Mouse (Mus musculus) left cerebral cortex, adult 2 months (tissue): ENCODE results near the gene 8030411F24Rik. TPM values are rescaled to one million over a fixed set of nuclear protein-coding genes. Genes with fewer than 3 reads are reported as not detected.

ENCODE experiments used
- DNase-seq, 2 experiments: peaks; one replicate each; pipeline ENCODE4 v3.0.0; 2021 to 2022; ENCODE audit warnings: low spot score in 2 of 2, mixed read lengths in 1 of 2; ENCODE audit errors: extremely low spot score in 1 of 2
- H3K27ac ChIP-seq: fragments of 200-600 bp; 2 replicates; pipeline ENCODE4 v1.8.1; 2022
- H3K4me3 ChIP-seq: fragments of 200-600 bp; 2 replicates; pipeline ENCODE4 v1.8.1; 2022
- CTCF ChIP-seq: fragments of 200-600 bp; IDR thresholded peaks from 2 replicates; pipeline ENCODE4 v1.8.1; 2022; ENCODE audit warnings: antibody characterized with exemption, mild to moderate bottlenecking, moderate library complexity
- intact Hi-C: fragments of 180-260 bp; cut with DNase I; formaldehyde crosslinking; loops from one replicate; pipeline ENCODE4 v1.15.1; 2025
- total RNA-seq, 2 experiments: library from RNA; stranded (reverse); gene quantifications; 2 replicates each; pipeline ENCODE4 v1.2.3; 2021

8030411F24Rik gene
- total RNA-seq, 2 experiments from 2014 or later, result not detected

- intact Hi-C loops, result no loop called here
- no peak for DNase-seq
- H3K4me3 ChIP-seq, result no peak within 1 kb of the TSS
- TF ChIP-seq CTCF, result no peak
- no peak within 1 kb of the TSS for H3K27ac ChIP-seq
These were observed 16.7 kb downstream of the 8030411F24Rik start, which contains the start of gene Cst8 for GRCm38 (mm10) chr2:148798485-148798884. TSS of gene Cst8 (plus strand) at chr2:148798785.

- no peak overlapping the region for H3K4me3 ChIP-seq
- TF ChIP-seq CTCF, result no peak
- H3K27ac ChIP-seq, result no peak overlapping the region
- intact Hi-C loops, result no loop called here
- DNase-seq, result no peak
These were observed 19.7 kb downstream of the 8030411F24Rik start for GRCm38 (mm10) chr2:148801491-148801921.

DNA sequence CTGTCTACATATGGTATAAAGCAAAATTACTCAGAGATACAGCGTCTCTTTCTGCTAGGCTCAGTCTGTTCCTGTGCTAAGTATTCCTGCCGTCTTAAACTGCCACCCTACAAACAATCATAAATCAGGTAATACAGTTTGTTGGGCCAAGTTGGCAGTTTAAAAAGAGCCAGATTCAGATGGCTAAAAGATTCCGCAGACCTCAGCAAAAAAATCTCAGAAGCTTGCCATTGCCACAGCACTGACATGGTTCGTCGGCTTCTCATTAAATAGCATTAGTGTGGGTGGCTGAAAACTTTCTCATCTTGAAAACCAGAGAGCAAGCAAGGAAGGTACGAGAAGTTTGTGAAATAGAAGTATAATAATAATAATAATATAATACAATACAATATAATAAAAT lies 24.9 kb downstream of the 8030411F24Rik start:
- intact Hi-C loops, result no loop called here
- TF ChIP-seq CTCF, result no peak
- H3K4me3 ChIP-seq, result no peak overlapping the region
- H3K27ac ChIP-seq, result no peak overlapping the region
- no peak for DNase-seq

DNA sequence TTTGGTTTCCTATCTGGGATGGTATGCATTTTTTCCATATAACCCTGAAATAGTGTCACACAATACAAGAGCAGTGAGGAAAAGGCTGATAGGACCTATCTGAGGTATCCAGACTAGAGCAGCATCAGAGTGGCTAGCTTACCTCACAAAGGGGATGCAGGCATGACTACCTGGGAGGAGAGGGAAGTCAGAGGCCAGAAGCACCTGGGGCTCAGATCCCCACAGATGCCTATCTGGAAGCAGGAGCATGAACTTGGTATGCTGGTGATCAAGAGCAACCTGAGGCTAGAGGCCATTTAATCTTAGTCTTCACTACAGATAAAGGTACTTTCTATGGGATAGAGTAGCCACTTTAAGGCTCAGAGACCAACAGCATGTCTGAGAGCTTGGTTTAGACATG lies 38.1 kb downstream of the 8030411F24Rik start, which contains the start of gene Cst13:
TSS of gene Cst13 (plus strand) at position 173 of the 400 bp plus-strand sequence.
- H3K4me3 ChIP-seq, result no peak within 1 kb of the TSS
- DNase-seq, result no peak
- no peak for TF ChIP-seq CTCF
- H3K27ac ChIP-seq, result no peak within 1 kb of the TSS
- intact Hi-C loops, result no loop called here

DNA sequence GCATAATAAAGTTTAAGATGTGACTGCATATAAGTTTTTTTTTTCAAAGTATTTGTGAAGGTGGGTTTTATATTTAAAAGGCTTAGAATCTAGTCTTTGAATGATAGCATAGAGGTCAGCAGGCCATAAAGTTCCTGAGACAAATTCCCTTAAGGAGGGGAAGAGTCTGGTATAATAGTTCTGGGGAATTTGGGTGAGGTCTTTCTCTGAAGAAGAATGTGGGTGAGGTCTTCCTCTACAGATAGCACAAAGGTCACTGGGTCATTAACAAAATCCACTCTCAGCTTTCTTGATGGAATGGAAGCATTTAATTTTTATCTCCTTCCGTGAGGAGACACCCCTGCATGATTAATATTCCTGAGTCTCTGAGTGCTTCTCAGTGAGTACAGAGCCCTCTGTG lies 44.2 kb downstream of the 8030411F24Rik start:
- no peak overlapping the region for H3K4me3 ChIP-seq
- DNase-seq, result no peak
- H3K27ac ChIP-seq, result no peak overlapping the region
- no peak for TF ChIP-seq CTCF
- intact Hi-C loops, result no loop called here

GRCm38 (mm10) chr2:148834912-148835311 lies 53.1 kb downstream of the 8030411F24Rik start, which contains the start of gene Cst9:
TSS of gene Cst9 (plus strand) at chr2:148835147.
- TF ChIP-seq CTCF, result no peak
- intact Hi-C loops, result no loop called here
- Histone ChIP-seq H3K27ac (no peak within 1 kb of the TSS), H3K4me3 (no peak within 1 kb of the TSS)
- no peak for DNase-seq

Other genes starting within 250 kb of the 8030411F24Rik start
- gene Nxt1, start 109.4 kb upstream of the 8030411F24Rik start, total RNA-seq, result 10 to 100 TPM; 11.7 to 12.0 TPM
- 10 to 100 TPM; 29.0 to 30.0 TPM for gene Gzf1, start 101.0 kb upstream of the 8030411F24Rik start, total RNA-seq
- gene Napb, start 49.5 kb upstream of the 8030411F24Rik start, total RNA-seq, result 100 to 1,000 TPM; 343 to 352 TPM
- gene Cstl1, start 31.7 kb upstream of the 8030411F24Rik start, total RNA-seq, result 1 to 10 TPM; 1.1 to 1.2 TPM
- not detected for gene Cst11, start 10.5 kb upstream of the 8030411F24Rik start, total RNA-seq
- gene Cst12, start 7.4 kb downstream of the 8030411F24Rik start, total RNA-seq, result 1 to 10 TPM; 2.1 to 2.4 TPM
- gene Cst8, start 16.8 kb downstream of the 8030411F24Rik start, total RNA-seq, result not detected
- gene Cst13, start 38.1 kb downstream of the 8030411F24Rik start, total RNA-seq, result not detected
- not detected for gene Cst9, start 53.1 kb downstream of the 8030411F24Rik start, total RNA-seq
- not detected for gene 9230104L09Rik, start 83.0 kb downstream of the 8030411F24Rik start, total RNA-seq
- 1,000 to 10,000 TPM; 1,809 to 1,890 TPM for gene Cst3, start 93.7 kb downstream of the 8030411F24Rik start, total RNA-seq
- not detected for gene Gm1330, start 221.2 kb downstream of the 8030411F24Rik start, total RNA-seq
- gene Gm10750, start 235.2 kb downstream of the 8030411F24Rik start, total RNA-seq, result not detected